Mouse (Mus musculus) bone marrow, adult 2 months (tissue): ENCODE results near the gene Sdccag8.

Experiments used
- CTCF ChIP-seq: fragments of 200-500 bp; IDR thresholded peaks from 2 replicates; pipeline ENCODE4 v1.5.1; 2011; ENCODE audit warnings: low read length, control low read depth; ENCODE audit not compliant: control insufficient read depth, insufficient read depth
- POLR2A ChIP-seq: fragments of 200-500 bp; IDR thresholded peaks from 2 replicates; pipeline ENCODE4 v1.6.1; 2011; ENCODE audit warnings: low read depth, mild to moderate bottlenecking, control low read depth, low read length, borderline replicate concordance; ENCODE audit not compliant: control insufficient read depth

DNA sequence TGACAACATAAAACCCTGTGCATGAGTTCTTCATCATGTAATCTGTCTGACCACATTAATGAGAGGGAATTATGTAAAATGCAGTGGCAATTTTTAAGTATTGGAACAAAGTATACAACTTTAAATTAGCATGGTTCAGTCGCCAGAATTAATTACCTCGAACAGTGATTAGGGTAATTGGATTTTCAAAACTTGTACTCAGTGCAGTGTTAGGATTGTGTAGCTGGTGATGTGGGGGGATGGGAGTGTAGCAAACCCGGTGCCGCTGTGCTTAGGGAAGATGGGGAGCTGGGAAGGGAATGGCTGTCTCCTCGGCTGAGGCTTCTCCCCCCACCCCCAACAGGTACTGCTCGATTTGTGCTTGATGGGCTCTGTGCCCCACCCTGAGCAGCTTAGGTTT lies 188.5 kb downstream of the Sdccag8 start:
- no peak for TF ChIP-seq CTCF
- no peak for TF ChIP-seq POLR2A
